16 mouse cellular contexts compared by ENCODE assay signal in genomic region chr15:69161036-69161435, GRCm38 (mm10).
"Had no signal": no experiment of that assay in that cellular context is flagged by ENCODE, and none has a peak within 500 bp of the region (broad histone marks: within the 10 kb centered on the region; RNA-seq: fewer than 3 reads in every experiment).

No protein-coding gene starts in this region.

- H3K4me2 ChIP-seq: lung, embryonic 15.5 days; midbrain, embryonic 11.5 days; midbrain, embryonic 13.5 days; midbrain, embryonic 15.5 days; neural tube, embryonic 12.5 days; stomach, embryonic 15.5 days had no signal

- H3K9me3 ChIP-seq: lung, embryonic 15.5 days; midbrain, embryonic 13.5 days; midbrain, embryonic 15.5 days; neural tube, embryonic 12.5 days; stomach, embryonic 15.5 days had no signal

- H3K27ac ChIP-seq: lung, embryonic 15.5 days; macrophage; midbrain, embryonic 13.5 days; midbrain, embryonic 15.5 days; neural tube, embryonic 12.5 days; stomach, embryonic 15.5 days; stomach, postnatal 0 days had no signal

- ATAC-seq: lung, postnatal 0 days; midbrain, embryonic 13.5 days; midbrain, embryonic 15.5 days had no signal

- H3K27me3 ChIP-seq: lung, embryonic 15.5 days; megakaryocyte, embryonic 14.5 days; midbrain, embryonic 13.5 days; midbrain, embryonic 15.5 days; neural tube, embryonic 12.5 days; stomach, embryonic 15.5 days had no signal

- H3K4me1 ChIP-seq: lung, embryonic 15.5 days; midbrain, embryonic 15.5 days; neural tube, embryonic 12.5 days; stomach, embryonic 15.5 days had no signal

- H3K36me3 ChIP-seq: lung, embryonic 15.5 days; midbrain, embryonic 13.5 days; midbrain, embryonic 15.5 days; neural tube, embryonic 12.5 days; stomach, embryonic 15.5 days had no signal

- H3K4me3 ChIP-seq: lung, embryonic 15.5 days; megakaryocyte, embryonic 14.5 days; midbrain, embryonic 13.5 days; midbrain, embryonic 15.5 days; neural tube, embryonic 12.5 days; stomach, embryonic 15.5 days had no signal

- H3K9ac ChIP-seq: lung, embryonic 15.5 days; midbrain, embryonic 13.5 days; midbrain, embryonic 15.5 days; neural tube, embryonic 12.5 days; stomach, embryonic 15.5 days had no signal

- DNase-seq: lung, postnatal 14 days; lung, postnatal 36 days; right cerebral cortex, postnatal 14 days; thymus, adult 2 months; thymus, postnatal 25 days; thymus, postnatal 4 days had no signal
